Mouse (Mus musculus): ENCODE data around the gene 9430015G10Rik.
"Not testable (repeated sequence)": the region's sequence is repeated elsewhere in the genome, so short reads cannot be mapped to it uniquely, and the experiment has no call there.

Gene 9430015G10Rik

GRCm38 (mm10) chr4:156097770-156098366 is 11.9 kb upstream of the 9430015G10Rik start:
- DNase-seq (ENCODE audit: low spot score in 2 of 2), result no peak

- DNase-seq (ENCODE audit: low spot score in 2 of 2), result no peak
Measured at GRCm38 (mm10) chr4:156099427-156099826, 10.4 kb upstream of the 9430015G10Rik start.

DNA sequence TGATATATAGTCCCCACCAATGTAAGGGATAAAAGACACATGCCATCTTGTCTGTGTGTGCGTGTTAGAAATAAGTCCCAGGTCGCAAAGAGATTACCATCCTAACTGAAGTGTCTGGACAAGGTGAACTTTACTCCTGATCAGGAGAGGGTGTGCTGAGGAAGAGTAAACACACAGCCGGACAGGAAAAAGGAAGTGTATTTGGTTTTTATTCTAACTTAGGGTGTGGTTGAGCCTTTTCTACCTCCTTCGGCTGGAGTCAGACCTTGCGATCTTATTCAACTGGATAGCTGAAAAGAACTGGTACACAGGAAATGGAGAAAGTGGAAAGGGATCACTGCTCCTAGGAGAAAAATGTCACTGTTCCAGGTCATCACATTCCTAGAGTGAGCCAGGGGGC is 9.3 kb upstream of the 9430015G10Rik start:
- no peak for DNase-seq (ENCODE audit: low spot score in 2 of 2)

GRCm38 (mm10) chr4:156101481-156101903 is 8.3 kb upstream of the 9430015G10Rik start:
- DNase-seq (ENCODE audit: low spot score in 2 of 2), result no peak

DNA sequence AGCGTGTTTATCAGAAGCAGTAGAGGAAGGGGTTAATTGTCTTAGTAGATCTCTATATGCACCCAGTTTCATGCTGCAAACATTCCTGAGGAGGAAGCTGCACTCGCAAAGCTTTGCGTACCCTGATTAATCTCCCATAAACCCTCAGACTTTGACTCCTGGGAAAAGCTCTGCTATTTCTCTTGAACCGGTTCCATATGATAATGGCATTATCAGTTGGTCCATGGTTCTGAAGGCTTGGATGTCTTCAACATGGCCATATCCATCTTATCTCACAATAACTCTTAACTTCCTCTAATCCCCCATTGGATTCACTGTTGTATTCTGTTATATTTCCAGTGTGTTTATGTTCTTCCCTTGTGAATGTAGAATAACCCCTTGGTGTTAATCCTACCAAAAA is 6.4 kb upstream of the 9430015G10Rik start:
- DNase-seq (ENCODE audit: low spot score in 2 of 2), result no peak

DNA sequence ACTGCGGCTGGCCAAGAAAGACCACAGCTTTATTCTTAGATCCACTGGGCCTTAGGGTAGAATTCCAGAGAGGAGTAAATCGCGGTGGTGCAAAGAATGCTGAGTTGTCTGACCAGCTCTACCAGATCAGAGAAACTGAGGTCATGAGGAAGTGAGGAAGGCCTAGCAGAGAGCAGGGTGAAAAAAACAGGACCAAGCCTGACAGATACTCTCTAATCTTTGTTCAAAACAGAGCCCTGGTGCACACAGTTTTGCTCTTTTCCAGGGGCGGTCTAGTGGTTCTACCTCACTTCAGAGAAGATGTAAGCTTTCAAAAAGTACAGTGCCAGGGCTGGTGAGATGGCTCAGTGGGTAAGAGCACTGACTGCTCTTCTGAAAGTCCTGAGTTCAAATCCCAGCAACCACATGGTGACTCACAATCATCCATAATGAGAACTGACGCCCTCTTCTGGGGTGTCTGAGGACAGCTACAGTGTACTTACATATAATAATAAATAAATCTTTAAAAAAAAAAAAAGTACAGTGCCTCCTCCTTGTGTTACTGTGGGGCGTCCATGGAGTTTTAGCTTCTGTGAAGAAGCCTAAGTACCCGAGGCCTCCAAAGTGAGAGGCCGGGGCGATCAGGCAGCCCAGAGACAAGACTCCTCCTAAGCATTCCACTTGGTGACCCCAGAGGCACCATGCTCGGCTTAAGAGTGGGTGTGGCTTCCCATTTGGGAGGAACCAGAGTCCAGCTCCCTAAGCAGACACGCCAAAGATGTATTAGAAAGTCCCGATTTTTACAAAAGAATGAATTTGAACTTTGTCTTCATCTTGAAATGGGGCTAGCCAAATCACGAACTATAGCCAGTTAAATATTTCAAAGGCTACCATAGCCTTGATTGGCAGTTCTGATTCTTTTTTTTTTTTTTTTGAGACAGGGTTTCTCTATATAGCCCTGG is 906 bp upstream of the 9430015G10Rik start:
- DNase-seq (ENCODE audit: low spot score in 2 of 2), result peak; percentile 49 to 51

DNA sequence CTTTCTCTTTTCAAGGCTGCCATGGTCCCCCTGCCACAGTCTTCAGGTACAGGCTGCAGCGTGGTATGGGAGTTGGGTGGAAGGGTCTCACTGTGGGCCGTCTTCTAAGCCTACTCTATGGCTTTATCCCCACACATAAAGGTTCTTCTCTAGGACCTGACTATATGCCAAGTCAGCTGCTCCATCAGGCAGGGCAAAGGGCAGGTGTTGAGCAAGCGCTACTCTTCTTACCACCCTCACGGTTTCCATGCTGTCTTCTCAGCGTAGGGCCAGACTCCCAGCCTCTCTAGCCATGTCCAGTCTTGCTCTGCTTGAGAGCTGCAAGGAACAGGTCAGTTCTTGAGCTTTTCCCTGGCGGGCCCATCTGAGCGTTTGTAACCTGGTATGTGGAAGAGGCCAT is 14.3 kb downstream of the 9430015G10Rik start:
- DNase-seq (ENCODE audit: low spot score in 2 of 2), result no peak

GRCm38 (mm10) chr4:156125393-156125792 is 15.6 kb downstream of the 9430015G10Rik start:
- no peak for DNase-seq (ENCODE audit: low spot score in 2 of 2)

- DNase-seq (ENCODE audit: low spot score in 2 of 2), result no peak
Measured at GRCm38 (mm10) chr4:156126841-156127240, 17.1 kb downstream of the 9430015G10Rik start.

GRCm38 (mm10) chr4:156128746-156129145 is 19.0 kb downstream of the 9430015G10Rik start:
- DNase-seq (ENCODE audit: low spot score in 2 of 2), result no peak

DNA sequence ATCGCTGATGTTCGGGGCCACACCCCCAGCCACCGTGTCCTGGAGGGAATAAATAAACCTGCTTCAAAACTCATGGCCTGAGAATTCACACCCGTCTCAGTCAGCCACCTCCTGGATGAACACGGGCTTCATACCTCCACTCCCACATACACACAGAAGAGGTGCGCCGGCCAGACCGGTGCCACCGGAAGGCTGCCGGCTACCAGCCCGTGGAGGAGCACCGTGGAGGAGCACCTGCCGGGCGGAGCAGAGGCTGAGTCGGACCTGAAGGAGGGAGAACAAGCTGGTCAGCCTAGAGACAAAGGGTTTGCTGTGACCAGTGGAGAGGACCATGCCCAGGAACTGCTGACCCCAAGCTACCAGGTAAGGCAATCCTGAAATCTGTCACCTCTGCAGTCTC is 20.7 kb downstream of the 9430015G10Rik start, which contains the start of gene Rnf223:
Gene Rnf223 (plus strand): TSS at position 78 of the 400 bp plus-strand sequence.
- DNase-seq (ENCODE audit: low spot score in 2 of 2), result no peak

DNA sequence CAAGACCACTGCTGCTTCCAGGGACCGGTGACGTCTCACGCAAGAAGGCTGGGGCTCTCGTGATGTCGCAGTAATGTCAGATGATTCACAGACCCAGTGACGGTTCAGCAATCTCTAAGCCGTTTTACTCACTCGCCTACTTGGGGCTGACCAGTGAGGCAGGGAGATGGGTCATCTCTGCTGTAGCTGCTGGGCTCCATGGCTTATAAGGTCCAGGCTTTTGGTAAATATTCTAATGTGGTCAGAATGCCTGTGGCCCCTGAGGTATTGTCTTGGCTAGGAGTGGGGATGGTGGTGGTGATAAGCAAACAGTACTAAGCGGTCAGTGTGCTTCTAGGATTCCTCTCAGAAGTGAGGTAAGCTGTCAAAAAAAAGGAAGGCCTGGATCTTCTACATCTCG is 21.2 kb downstream of the 9430015G10Rik start:
- no peak for DNase-seq (ENCODE audit: low spot score in 2 of 2)

- no peak for DNase-seq (ENCODE audit: low spot score in 2 of 2)
Measured at GRCm38 (mm10) chr4:156133334-156133733, 23.6 kb downstream of the 9430015G10Rik start.

DNA sequence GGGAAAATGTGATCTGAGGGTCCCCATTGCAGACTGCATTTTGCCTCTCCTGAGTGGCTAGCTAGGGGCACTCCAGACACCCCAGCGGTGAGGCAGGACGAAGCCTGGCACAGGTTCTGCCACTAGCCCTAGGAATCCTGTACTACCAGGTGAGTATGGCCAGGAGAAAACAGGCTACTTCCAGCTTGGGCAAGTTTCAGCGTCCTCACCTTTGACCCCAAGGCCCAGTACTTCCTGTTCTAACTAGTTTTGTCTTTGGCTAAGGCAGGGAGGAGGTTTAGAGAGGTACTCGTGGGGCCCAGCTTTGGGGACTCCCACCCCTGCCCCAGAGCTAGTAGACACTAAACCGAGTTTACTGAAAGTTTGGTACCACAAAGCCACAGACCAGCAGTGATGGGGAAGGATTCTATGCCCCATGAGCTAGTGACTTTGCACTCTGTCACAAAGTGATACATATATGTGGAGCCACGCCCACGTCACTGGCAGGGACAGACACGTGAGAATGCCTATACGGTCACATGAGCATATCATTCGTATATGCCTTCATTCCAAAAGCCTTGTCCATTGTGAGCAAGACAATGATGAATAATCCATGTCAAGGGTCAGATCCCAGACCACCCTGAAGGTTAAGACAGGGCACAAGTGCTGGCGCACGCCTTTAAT is 24.3 kb downstream of the 9430015G10Rik start:
- no peak for DNase-seq (ENCODE audit: low spot score in 2 of 2)

DNA sequence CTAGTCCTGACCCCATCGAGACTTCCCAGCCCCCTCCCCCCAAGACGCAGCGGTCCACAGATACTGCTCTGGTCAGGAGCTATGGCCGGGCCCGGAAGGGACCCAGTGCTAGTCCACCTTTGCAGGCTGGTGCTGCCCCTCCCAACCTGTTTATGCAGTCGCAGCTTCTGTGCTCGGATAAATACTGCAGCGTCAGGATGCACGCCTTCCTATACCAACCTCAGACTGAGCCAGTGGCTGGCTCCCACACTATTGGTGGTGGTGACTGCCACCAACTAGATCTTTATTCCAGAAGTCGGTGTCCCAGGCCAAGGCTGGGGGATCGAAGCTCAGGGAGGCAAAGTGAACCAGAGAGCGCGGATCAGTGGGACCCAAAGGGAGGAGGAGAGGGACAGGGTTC is 25.3 kb downstream of the 9430015G10Rik start:
- DNase-seq (ENCODE audit: low spot score in 2 of 2), result no peak

DNA sequence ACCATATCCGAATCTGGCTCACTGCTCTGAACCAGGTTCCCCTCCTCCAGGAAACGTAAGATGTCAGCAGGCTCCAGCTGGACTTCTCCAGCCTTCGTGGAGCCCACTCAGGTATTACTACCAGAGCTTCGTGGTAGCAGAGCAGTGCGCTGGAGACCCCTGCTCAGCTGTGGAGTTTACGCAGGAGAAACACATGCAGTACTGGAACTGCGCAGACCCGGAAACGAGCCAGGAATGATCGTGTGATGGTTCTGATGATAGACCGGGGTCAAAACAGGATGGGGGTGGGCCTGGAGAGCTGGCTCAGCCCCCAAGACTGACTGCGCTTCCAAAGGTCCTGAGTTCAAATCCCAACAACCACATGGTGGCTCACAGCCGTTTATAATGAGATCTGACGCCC is 26.0 kb downstream of the 9430015G10Rik start:
- DNase-seq (ENCODE audit: low spot score in 2 of 2), result no peak

DNA sequence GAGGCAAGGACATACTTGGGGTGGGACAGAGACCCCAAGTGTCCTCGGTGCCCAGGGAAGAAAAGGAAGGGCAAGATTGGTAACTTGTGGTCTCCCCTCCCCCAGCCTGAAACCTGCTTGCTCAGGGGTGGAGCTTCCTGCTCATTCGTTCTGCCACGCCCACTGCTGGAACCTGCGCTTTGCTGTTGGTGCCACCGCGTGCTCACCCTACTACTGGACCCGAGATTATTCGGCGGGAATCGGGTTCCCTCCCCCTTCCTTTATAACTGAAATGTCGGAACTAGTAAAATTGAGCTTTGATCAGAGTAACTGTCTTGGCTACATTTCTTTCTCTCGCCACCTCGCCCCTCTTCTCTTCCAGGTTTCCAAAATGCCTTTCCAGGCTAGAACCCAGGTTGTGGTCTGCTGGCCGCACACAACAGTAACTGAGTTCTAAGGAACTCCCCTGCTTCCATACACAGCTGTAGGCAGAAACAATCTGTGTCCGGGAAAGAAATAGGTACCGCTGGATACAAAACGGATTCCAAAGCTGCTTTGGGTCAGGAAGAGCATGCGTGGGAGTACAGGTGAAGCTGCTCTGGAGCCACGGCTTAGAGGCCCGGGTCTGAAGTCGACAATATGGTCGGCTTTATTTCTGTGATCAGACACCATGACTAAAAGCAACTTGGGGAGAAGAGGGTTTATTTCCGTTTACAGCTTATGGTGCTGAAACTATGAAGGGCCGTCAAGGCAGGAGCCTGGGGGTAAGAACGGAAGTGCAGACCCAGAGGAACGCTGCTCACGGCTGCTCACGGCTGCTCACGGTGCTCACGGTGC is 26.7 kb downstream of the 9430015G10Rik start:
- no peak for DNase-seq (ENCODE audit: low spot score in 2 of 2)

DNA sequence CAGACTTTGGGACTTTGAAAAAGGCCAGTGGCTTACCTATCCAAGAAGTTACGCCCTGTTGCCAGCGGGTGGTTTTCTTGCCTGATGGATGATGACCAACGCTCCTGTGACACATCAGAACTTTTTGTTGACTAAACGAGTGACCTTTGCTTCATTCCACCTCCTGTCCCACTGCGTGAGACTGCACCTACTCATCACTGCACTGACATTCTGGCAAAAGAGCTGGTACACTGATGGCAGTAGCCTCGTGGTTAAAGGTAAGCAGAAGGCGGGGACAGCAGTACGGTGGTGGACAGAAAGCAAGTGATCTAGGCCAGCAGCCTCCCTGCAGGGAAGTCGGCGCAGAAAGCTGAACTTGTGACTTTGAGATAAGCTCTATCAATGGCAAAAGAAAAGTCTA is 41.1 kb downstream of the 9430015G10Rik start:
- DNase-seq (ENCODE audit: low spot score in 2 of 2), result not testable (repeated sequence)

DNA sequence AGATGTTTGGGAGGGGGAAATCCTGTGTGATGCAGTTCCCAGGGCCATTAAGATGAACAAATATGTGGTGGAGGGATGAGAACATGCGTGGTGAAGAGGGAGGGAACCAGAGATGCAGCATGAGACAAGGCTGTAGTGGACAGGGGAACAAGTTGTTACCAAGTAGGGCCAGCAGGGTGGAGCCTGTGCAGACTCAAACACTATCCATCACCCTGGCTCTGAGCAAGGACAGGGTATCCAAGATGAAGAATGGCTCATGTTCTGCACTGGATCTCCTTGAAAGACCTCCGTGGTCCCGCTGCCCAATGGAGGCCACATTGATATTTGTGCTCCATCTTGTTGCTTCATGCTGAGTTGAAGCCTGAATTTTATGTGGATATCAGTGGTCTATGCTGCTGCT is 45.0 kb downstream of the 9430015G10Rik start:
- no peak for DNase-seq (ENCODE audit: low spot score in 2 of 2)

GRCm38 (mm10) chr4:156166477-156166876 is 56.7 kb downstream of the 9430015G10Rik start:
- no peak for DNase-seq (ENCODE audit: low spot score in 2 of 2)

GRCm38 (mm10) chr4:156168611-156169010 is 58.8 kb downstream of the 9430015G10Rik start:
- no peak for DNase-seq (ENCODE audit: low spot score in 2 of 2)

DNA sequence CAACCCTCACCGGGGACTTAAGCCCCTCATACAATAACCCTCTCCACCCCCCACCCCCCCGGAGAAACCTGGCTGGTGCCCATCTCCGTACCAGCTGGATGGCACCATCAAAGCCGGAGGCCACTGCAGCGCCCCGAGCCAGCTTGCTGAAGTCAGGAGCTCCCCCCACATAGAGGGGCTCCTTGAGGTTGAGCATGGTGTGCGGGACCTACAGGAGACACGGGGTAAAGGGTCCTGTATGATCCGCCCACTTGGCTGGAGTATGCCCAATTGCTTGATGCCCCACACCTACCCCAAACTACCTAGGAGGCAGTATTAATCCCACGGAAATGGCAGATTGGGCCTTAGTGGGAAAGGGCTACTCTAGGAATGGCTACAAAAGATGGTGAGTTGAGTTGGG is 59.3 kb downstream of the 9430015G10Rik start:
- DNase-seq (ENCODE audit: low spot score in 2 of 2), result no peak
